Mouse (Mus musculus) CH12.LX (cell line): ENCODE measurements at regions not wholly inside any gene's neighbourhood (a gene's known extent, or its start where the extent isn't known, plus 50 kb on each side); places are given as distances from the start of the nearest gene placed in this dataset.

Source experiments
- DNase-seq: peaks from one replicate; pipeline ENCODE4 v3.0.0-alpha.2; 2013; ENCODE audit errors: extremely low read depth
- H3K27ac ChIP-seq: 2 replicates; pipeline ENCODE4 v1.5.1; 2012; ENCODE audit warnings: low read depth, mild to moderate bottlenecking, control low read depth, moderate library complexity; ENCODE audit not compliant: insufficient read depth
- H3K27me3 ChIP-seq: replicated peaks from 2 replicates; pipeline ENCODE3; 2012; ENCODE audit warnings: inconsistent platforms
- H3K36me3 ChIP-seq, 2 experiments: replicated peaks in 1 of 2; 2 replicates each; pipeline versions ENCODE3 to v1.6.1; 2012; ENCODE audit warnings: inconsistent platforms in 1 of 2, low read length in 1 of 2, mild to moderate bottlenecking in 1 of 2, mixed read lengths in 1 of 2, moderate library complexity in 1 of 2; ENCODE audit not compliant: control insufficient read depth in 1 of 2, insufficient read depth in 1 of 2
- H3K4me1 ChIP-seq, 2 experiments: 2 replicates each; pipeline ENCODE4 v1.6.1; 2012; ENCODE audit warnings: inconsistent platforms in 1 of 2, moderate library complexity in 1 of 2; ENCODE audit not compliant: insufficient read depth in 2 of 2, control insufficient read depth in 1 of 2
- H3K4me2 ChIP-seq: 2 replicates; pipeline ENCODE4 v1.6.1; 2012; ENCODE audit warnings: low read depth, mild to moderate bottlenecking, control low read depth; ENCODE audit not compliant: poor library complexity, insufficient read depth, severe bottlenecking
- H3K4me3 ChIP-seq, 3 experiments: fragments of 150-350 bp in 1 of 3; sonication (generic) in 1 of 3; replicated peaks in 1 of 3; 2 replicates each; pipeline versions ENCODE3 to v1.5.1; 2011 to 2012; ENCODE audit warnings: low read depth in 2 of 3, low read length in 2 of 3, mild to moderate bottlenecking in 2 of 3, moderate library complexity in 2 of 3, control low read depth in 1 of 3, improper control_type of control experiment in 1 of 3, inconsistent platforms in 1 of 3, mixed read lengths in 1 of 3; ENCODE audit not compliant: poor library complexity in 1 of 3
- H3K79me2 ChIP-seq: replicated peaks from 2 replicates; pipeline ENCODE4 v1.6.1; 2012; ENCODE audit warnings: mild to moderate bottlenecking, moderate library complexity; ENCODE audit not compliant: control insufficient read depth, poor library complexity, insufficient read depth, severe bottlenecking; ENCODE audit errors: extremely low read depth
- H3K9ac ChIP-seq: 2 replicates; pipeline ENCODE4 v1.6.1; 2012; ENCODE audit warnings: low read depth, mild to moderate bottlenecking, control low read depth, moderate library complexity; ENCODE audit not compliant: insufficient read depth
- H3K9me3 ChIP-seq: replicated peaks from 2 replicates; pipeline ENCODE3; 2012; ENCODE audit warnings: low read length, inconsistent platforms, mixed read lengths
- BHLHE40 ChIP-seq: IDR thresholded peaks from 2 replicates; pipeline ENCODE4 v1.6.1; 2011; ENCODE audit warnings: mild to moderate bottlenecking, low read depth, low read length, improper control_type of control experiment
- CHD1 ChIP-seq: IDR thresholded peaks from 2 replicates; pipeline ENCODE4 v1.6.1; 2012; ENCODE audit warnings: low read depth, low read length, improper control_type of control experiment, inconsistent platforms
- CHD2 ChIP-seq: IDR thresholded peaks from 2 replicates; pipeline ENCODE4 v1.6.1; 2011; ENCODE audit warnings: low read length, improper control_type of control experiment
- E2F4 ChIP-seq: IDR thresholded peaks from 2 replicates; pipeline ENCODE4 v1.6.1; 2011; ENCODE audit warnings: low read depth, low read length, improper control_type of control experiment; ENCODE audit not compliant: insufficient replicate concordance
- ELF1 ChIP-seq: IDR thresholded peaks from 2 replicates; pipeline ENCODE4 v1.6.1; 2014; ENCODE audit warnings: low read depth, mild to moderate bottlenecking, inconsistent platforms, low read length, improper control_type of control experiment
- ETS1 ChIP-seq: conservative IDR thresholded peaks from 2 replicates; pipeline ENCODE4 v1.6.1; 2012; ENCODE audit warnings: low read depth, mild to moderate bottlenecking, inconsistent platforms, low read length, improper control_type of control experiment, moderate library complexity
- HCFC1 ChIP-seq: IDR thresholded peaks from 2 replicates; pipeline ENCODE4 v1.6.1; 2012; ENCODE audit warnings: low read depth, mild to moderate bottlenecking, inconsistent platforms, low read length, improper control_type of control experiment
- IRF4 ChIP-seq: IDR thresholded peaks from 2 replicates; pipeline ENCODE4 v1.6.1; 2014; ENCODE audit warnings: low read depth, mild to moderate bottlenecking, inconsistent platforms, low read length, improper control_type of control experiment
- JUND ChIP-seq: conservative IDR thresholded peaks from 2 replicates; pipeline ENCODE4 v1.6.1; 2011; ENCODE audit warnings: low read depth, low read length, improper control_type of control experiment
- MEF2A ChIP-seq: IDR thresholded peaks from 2 replicates; pipeline ENCODE4 v1.6.1; 2014; ENCODE audit warnings: low read depth, mild to moderate bottlenecking, inconsistent platforms, low read length, improper control_type of control experiment, borderline replicate concordance
- MXI1 ChIP-seq: IDR thresholded peaks from 2 replicates; pipeline ENCODE4 v1.6.1; 2011; ENCODE audit warnings: mild to moderate bottlenecking, low read depth, low read length, improper control_type of control experiment
- MYC ChIP-seq: IDR thresholded peaks from 2 replicates; pipeline ENCODE4 v1.6.1; 2011; ENCODE audit warnings: low read depth, mild to moderate bottlenecking, improper control_type of control experiment, low read length
- NRF1 ChIP-seq: IDR thresholded peaks from 2 replicates; pipeline ENCODE4 v1.6.1; 2014; ENCODE audit warnings: low read depth, mild to moderate bottlenecking, inconsistent platforms, low read length, improper control_type of control experiment, moderate library complexity
- PAX5 ChIP-seq: IDR thresholded peaks from 2 replicates; pipeline ENCODE4 v1.6.1; 2012; ENCODE audit warnings: low read length, inconsistent platforms, mixed read lengths
- POLR2A ChIP-seq: IDR thresholded peaks from 2 replicates; pipeline ENCODE4 v1.6.1; 2011; ENCODE audit warnings: low read depth, mild to moderate bottlenecking, improper control_type of control experiment, low read length
- SIN3A ChIP-seq: IDR thresholded peaks from 2 replicates; pipeline ENCODE4 v1.6.1; 2012; ENCODE audit warnings: low read length, improper control_type of control experiment, inconsistent platforms
- SMC3 ChIP-seq: IDR thresholded peaks from 2 replicates; pipeline ENCODE4 v1.6.1; 2011; ENCODE audit warnings: low read depth, low read length, improper control_type of control experiment
- TBP ChIP-seq: conservative IDR thresholded peaks from 2 replicates; pipeline ENCODE4 v1.6.1; 2011; ENCODE audit warnings: low read depth, low read length, improper control_type of control experiment
- TCF12 ChIP-seq: IDR thresholded peaks from 2 replicates; pipeline ENCODE4 v1.6.1; 2014; ENCODE audit warnings: low read depth, mild to moderate bottlenecking, inconsistent platforms, low read length, improper control_type of control experiment
- USF1 ChIP-seq: IDR thresholded peaks from 2 replicates; pipeline ENCODE4 v1.6.1; 2014; ENCODE audit warnings: low read depth, mild to moderate bottlenecking, inconsistent platforms, low read length, improper control_type of control experiment
- dilution Hi-C: fragments of 300-500 bp; cut with MboI; formaldehyde crosslinking; loops from 2 replicates; pipeline ENCODE4 v1.14.3; 2020; ENCODE audit warnings: low sequenced_read_pairs; ENCODE audit not compliant: extremely low pct_unique_long_range_greater_than_20kb, extremely low pct_ligation_motif_present
- in situ Hi-C: fragments of 300-500 bp; cut with MboI; formaldehyde crosslinking; loops from 3 replicates; pipeline ENCODE4 v1.14.3; 2019; ENCODE audit warnings: low sequenced_read_pairs, low pct_ligation_motif_present, low pct_unique_long_range_greater_than_20kb, mixed read lengths

GRCm38 (mm10) chr19:35205557-35206239 lies 283.5 kb downstream of the Kif20b start:
- DNase-seq = no peak
- TF ChIP-seq MYC (no peak), E2F4 (no peak), TBP (no peak), PAX5 (no peak), CHD2 (no peak), BHLHE40 (no peak), JUND (no peak), ETS1 (no peak), USF1 (no peak), SIN3A (no peak), IRF4 (no peak), HCFC1 (no peak)
- TF ChIP-seq, all 38 proteins: peak for 0
- H3K4me2 ChIP-seq = no peak overlapping the region
- H3K79me2 ChIP-seq = no peaks in the 10 kb centered on the region
- H3K36me3 ChIP-seq = no peaks in the 10 kb centered on the region
- no peaks in the 10 kb centered on the region for H3K4me1 ChIP-seq
- H3K27me3 ChIP-seq = no peaks in the 10 kb centered on the region
- H3K27ac ChIP-seq = no peak overlapping the region
- no peaks in the 10 kb centered on the region for H3K9me3 ChIP-seq
- H3K9ac ChIP-seq = no peak overlapping the region
- H3K4me3 ChIP-seq = no peak overlapping the region
- dilution Hi-C loops = no loop called here
- in situ Hi-C loops = no loop called here

- H3K4me2 ChIP-seq = no peak overlapping the region
- TF ChIP-seq ELF1 (no peak), MYC (no peak)
Measured at GRCm38 (mm10) chr19:35244188-35244587, 322.0 kb downstream of the Kif20b start.

GRCm38 (mm10) chr19:35247531-35247930 lies 325.4 kb downstream of the Kif20b start:
- H3K79me2 ChIP-seq = no peaks in the 10 kb centered on the region
- dilution Hi-C loops = no loop called here
- H3K4me1 ChIP-seq = no peaks in the 10 kb centered on the region
- H3K4me2 ChIP-seq = no peak overlapping the region
- DNase-seq = no peak
- H3K9ac ChIP-seq = no peak overlapping the region
- in situ Hi-C loops = no loop called here
- no peaks in the 10 kb centered on the region for H3K9me3 ChIP-seq
- H3K27me3 ChIP-seq = no peaks in the 10 kb centered on the region
- H3K36me3 ChIP-seq = no peaks in the 10 kb centered on the region
- no peak overlapping the region for H3K27ac ChIP-seq
- TF ChIP-seq HCFC1 (no peak), SMC3 (no peak), BHLHE40 (no peak), JUND (no peak), TBP (no peak), NRF1 (no peak), TCF12 (no peak), IRF4 (no peak), CHD1 (no peak), POLR2A (no peak), MEF2A (no peak), MXI1 (no peak), PAX5 (no peak)
- H3K4me3 ChIP-seq = no peak overlapping the region

More at GRCm38 (mm10) chr19:35244188-35244587, 322.0 kb downstream of the Kif20b start:
- Histone ChIP-seq H3K9ac (no peak overlapping the region), H3K27ac (no peak overlapping the region), H3K9me3 (no peaks in the 10 kb centered on the region), H3K4me3 (no peak overlapping the region), H3K4me1 (no peaks in the 10 kb centered on the region), H3K27me3 (no peaks in the 10 kb centered on the region), H3K79me2 (no peaks in the 10 kb centered on the region), H3K36me3 (no peaks in the 10 kb centered on the region)
- dilution Hi-C loops = no loop called here
- in situ Hi-C loops = no loop called here
- no peak for DNase-seq
